Mouse (Mus musculus) small intestine, adult 2 months (tissue): ENCODE measurements around the gene Rps27rt.
"Not testable (repeated sequence)": the region's sequence is repeated elsewhere in the genome, so short reads cannot be mapped to it uniquely, and the experiment has no call there.

ENCODE experiments used
- CTCF ChIP-seq: fragments of 200-500 bp; IDR thresholded peaks from 2 replicates; pipeline ENCODE4 v1.5.1; 2012; ENCODE audit warnings: low read depth, mild to moderate bottlenecking, control low read depth, inconsistent platforms, low read length, moderate library complexity, mixed read lengths; ENCODE audit not compliant: insufficient replicate concordance, insufficient read length; ENCODE audit errors: extremely low read depth
- POLR2A ChIP-seq: fragments of 200-500 bp; IDR thresholded peaks from 2 replicates; pipeline ENCODE4 v1.6.1; 2012; ENCODE audit warnings: low read depth, mild to moderate bottlenecking, control low read depth, inconsistent platforms, low read length, moderate library complexity

- TF ChIP-seq CTCF, POLR2A: not testable (repeated sequence)
Measured at GRCm38 (mm10) chr9:114966286-114966685, 16.3 kb downstream of the Rps27rt start.
